Mouse (Mus musculus) kidney, embryonic 16.5 days (tissue): Measurements from ENCODE around the gene Fgf15. TPM values are rescaled to one million over a fixed set of nuclear protein-coding genes. Genes with fewer than 3 reads are reported as not detected.

Experiments used
- ATAC-seq: fragments of 200-750 bp; cut with Nextera tagmentation; 2 replicates; pipeline ENCODE4 v1.8.0; 2017; ENCODE audit warnings: moderate TSS enrichment; ENCODE audit not compliant: low FRiP score, low TSS enrichment
- H3K27ac ChIP-seq: fragments of 300-500 bp; sonication (generic); 2 replicates; pipeline ENCODE4 v1.5.1; 2014; ENCODE audit warnings: low read length
- H3K27me3 ChIP-seq: fragments of 300-500 bp; sonication (generic); 2 replicates; pipeline ENCODE4 v1.6.1; 2014; ENCODE audit warnings: low read length, control low read depth, mixed read lengths; ENCODE audit not compliant: insufficient read depth
- H3K36me3 ChIP-seq: fragments of 300-500 bp; sonication (generic); 2 replicates; pipeline ENCODE4 v1.6.1; 2014; ENCODE audit warnings: low read length, control low read depth, mixed read lengths; ENCODE audit not compliant: insufficient read depth
- H3K4me1 ChIP-seq: fragments of 300-500 bp; sonication (generic); 2 replicates; pipeline ENCODE4 v1.6.1; 2014; ENCODE audit warnings: low read length, control low read depth, mixed read lengths; ENCODE audit not compliant: insufficient read depth
- H3K4me2 ChIP-seq: fragments of 300-500 bp; sonication (generic); replicated peaks from 2 replicates; pipeline ENCODE4 v1.6.1; 2014; ENCODE audit warnings: low read depth, low read length
- H3K4me3 ChIP-seq: fragments of 300-500 bp; sonication (generic); 2 replicates; pipeline ENCODE4 v1.5.1; 2014; ENCODE audit warnings: mild to moderate bottlenecking, low read length
- H3K9ac ChIP-seq: fragments of 300-500 bp; sonication (generic); replicated peaks from 2 replicates; pipeline ENCODE4 v1.6.1; 2014; ENCODE audit warnings: low read length
- H3K9me3 ChIP-seq: fragments of 300-500 bp; sonication (generic); 2 replicates; pipeline ENCODE4 v1.6.1; 2016; ENCODE audit warnings: low read length, control low read depth
- WGBS: fragments of 180-500 bp; shearing (Covaris S2); extraction: QIAGEN DNeasy Blood & Tissue Kit; methylation state at CpG from one replicate; pipeline ENCODE4 v1.1.7; 2014; 5-methylcytosine and 5-hydroxymethylcytosine counted together
- polyA plus RNA-seq: library from polyadenylated mRNA; unstranded; fragments of >200 nt; fragmentation: Nextera tagmentation; extraction: Ambion mirVana; gene quantifications from 2 replicates; pipeline ENCODE4 v1.2.1, GENCODE M21; 2015

Fgf15 gene
- polyA plus RNA-seq, 1 experiment from 2014 or later: 3.1 TPM

DNA sequence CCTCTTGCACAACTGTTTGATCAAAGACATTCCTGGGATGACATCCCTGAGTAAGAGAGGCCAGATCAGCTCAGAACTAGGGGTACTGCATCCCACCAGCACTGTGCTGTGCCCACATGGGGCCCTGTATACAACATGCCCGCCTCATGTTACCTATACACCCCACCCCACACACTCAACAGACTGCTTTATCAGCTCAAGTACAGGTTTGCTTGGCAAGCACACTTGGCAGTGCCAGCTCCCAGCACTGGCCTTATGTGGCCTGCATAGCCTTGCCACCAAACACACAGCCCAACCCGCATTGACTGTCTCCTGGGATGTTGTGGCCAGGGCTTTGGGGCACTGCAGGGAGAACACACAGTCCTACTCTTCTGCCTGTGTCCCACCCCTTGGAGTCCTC is 31.3 kb downstream of the Fgf15 start:
- 85% methylated on average over 2 of the region's 2 CpGs for WGBS

DNA sequence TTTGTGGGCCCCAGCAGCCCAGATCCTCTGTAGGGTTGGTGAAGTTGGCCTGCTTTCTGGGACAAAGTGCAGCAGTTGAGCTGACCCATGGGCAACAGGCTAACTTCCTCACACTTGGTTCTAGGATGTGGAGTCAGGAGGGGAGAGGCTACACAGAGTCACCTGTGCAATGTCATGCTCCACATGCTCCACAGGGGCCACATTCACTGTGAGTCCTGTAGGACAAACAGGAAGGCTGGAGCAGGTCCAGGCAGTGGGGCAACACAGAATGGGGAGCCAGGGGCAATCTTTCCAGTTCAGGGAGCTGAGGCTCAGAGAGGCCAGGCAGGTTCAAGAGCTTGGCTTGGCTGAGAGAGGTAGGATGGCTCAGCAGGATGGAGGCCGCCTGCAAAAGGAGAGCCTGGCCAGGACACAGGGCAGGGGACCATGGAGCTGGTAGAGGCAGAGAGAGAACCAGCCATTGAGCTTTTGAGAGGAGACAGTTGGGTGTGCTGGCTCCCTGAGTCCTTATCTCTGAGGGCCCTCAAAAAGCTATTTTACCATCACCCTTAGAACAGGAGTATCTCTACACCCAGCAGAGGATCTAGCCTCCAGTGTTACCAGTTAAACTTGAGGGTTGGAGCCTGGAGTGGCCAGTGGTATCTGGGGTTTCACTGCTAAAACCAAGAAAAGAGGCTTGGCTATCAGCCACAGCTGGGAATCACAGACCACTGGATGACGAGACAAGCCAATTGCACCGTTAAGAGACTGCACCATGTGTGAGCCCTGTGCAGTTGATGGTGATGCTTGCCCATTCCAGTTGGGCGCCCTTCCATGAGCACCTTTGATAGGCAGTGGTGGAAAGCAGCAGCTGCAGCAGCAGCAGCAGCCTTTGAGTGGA is 31.9 kb downstream of the Fgf15 start:
- H3K4me2 ChIP-seq: no peak overlapping the region
- H3K36me3 ChIP-seq: peaks cover 27% of the 10 kb centered on the region
- 61% methylated on average over 4 of the region's 4 CpGs for WGBS
- no peak for ATAC-seq
- H3K4me1 ChIP-seq: no peaks in the 10 kb centered on the region
- H3K9ac ChIP-seq: no peak overlapping the region
- H3K4me3 ChIP-seq: no peak overlapping the region
- no peaks in the 10 kb centered on the region for H3K27me3 ChIP-seq
- no peak overlapping the region for H3K27ac ChIP-seq
- H3K9me3 ChIP-seq: no peaks in the 10 kb centered on the region

More for the DNA sequence above, 31.3 kb downstream of the Fgf15 start:
- Histone ChIP-seq H3K4me1 (no peaks in the 10 kb centered on the region), H3K9me3 (no peaks in the 10 kb centered on the region), H3K4me2 (no peak overlapping the region), H3K27me3 (no peaks in the 10 kb centered on the region), H3K9ac (no peak overlapping the region), H3K4me3 (no peak overlapping the region), H3K36me3 (peaks cover 20% of the 10 kb centered on the region; the same call in 1 of the 2 replicates), H3K27ac (no peak overlapping the region)
- ATAC-seq: no peak

DNA sequence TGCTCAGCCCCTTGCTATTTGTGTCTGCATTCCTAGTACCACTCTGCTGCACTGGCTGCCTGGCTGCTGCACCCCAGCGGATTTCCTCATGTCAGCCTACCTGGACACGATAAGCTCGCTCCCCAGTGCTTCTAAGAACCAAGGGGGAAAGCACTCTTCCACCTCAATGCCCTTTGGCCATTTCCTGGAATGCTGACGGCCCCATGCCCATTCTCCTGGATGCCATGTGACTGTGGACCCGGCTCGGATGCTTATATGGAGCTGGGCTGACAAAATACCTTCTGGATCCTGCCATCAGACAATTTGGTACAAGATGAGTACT is 32.5 kb downstream of the Fgf15 start:
- 51% methylated on average over 6 of the region's 6 CpGs for WGBS
- Histone ChIP-seq H3K9me3 (no peaks in the 10 kb centered on the region), H3K9ac (no peak overlapping the region), H3K4me2 (no peak overlapping the region), H3K27me3 (no peaks in the 10 kb centered on the region), H3K27ac (no peak overlapping the region), H3K4me1 (no peaks in the 10 kb centered on the region), H3K4me3 (no peak overlapping the region), H3K36me3 (peaks cover 32% of the 10 kb centered on the region)
- ATAC-seq: no peak

DNA sequence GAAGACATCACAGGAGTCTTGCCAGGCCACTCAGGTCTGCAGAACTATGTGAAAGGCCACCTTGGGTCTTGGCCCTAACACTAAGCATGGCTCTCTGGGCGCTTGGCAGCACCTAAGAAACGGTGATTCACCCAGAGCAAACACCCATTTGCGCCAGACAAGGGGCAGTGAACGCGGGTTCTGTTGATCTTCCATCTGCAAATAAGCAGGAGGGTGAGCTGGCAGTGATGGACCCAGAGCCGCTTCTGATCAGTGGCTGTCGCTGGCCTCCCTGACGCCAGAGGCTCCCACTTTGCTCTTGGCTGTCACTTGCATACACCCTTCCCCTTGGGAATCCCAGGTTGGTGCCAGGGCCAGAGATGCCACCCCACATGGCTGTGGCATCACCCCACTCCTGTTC is 33.2 kb downstream of the Fgf15 start:
- H3K27ac ChIP-seq: no peak overlapping the region
- H3K4me2 ChIP-seq: no peak overlapping the region
- no peaks in the 10 kb centered on the region for H3K9me3 ChIP-seq
- ATAC-seq: no peak
- no peaks in the 10 kb centered on the region for H3K4me1 ChIP-seq
- peaks cover 38% of the 10 kb centered on the region for H3K36me3 ChIP-seq
- H3K27me3 ChIP-seq: no peaks in the 10 kb centered on the region
- no peak overlapping the region for H3K4me3 ChIP-seq
- 79% methylated on average over 8 of the region's 8 CpGs for WGBS
- no peak overlapping the region for H3K9ac ChIP-seq

- Histone ChIP-seq H3K4me3 (no peak overlapping the region), H3K4me1 (no peaks in the 10 kb centered on the region; the same call in 1 of the 2 replicates), H3K4me2 (no peak overlapping the region), H3K27ac (no peak overlapping the region), H3K27me3 (no peaks in the 10 kb centered on the region), H3K9me3 (no peaks in the 10 kb centered on the region), H3K36me3 (peaks cover 43% of the 10 kb centered on the region), H3K9ac (no peak overlapping the region)
- WGBS: 69% methylated on average over 5 of the region's 5 CpGs
- no peak for ATAC-seq
These were observed 33.6 kb downstream of the Fgf15 start for GRCm38 (mm10) chr7:144929931-144930330.

DNA sequence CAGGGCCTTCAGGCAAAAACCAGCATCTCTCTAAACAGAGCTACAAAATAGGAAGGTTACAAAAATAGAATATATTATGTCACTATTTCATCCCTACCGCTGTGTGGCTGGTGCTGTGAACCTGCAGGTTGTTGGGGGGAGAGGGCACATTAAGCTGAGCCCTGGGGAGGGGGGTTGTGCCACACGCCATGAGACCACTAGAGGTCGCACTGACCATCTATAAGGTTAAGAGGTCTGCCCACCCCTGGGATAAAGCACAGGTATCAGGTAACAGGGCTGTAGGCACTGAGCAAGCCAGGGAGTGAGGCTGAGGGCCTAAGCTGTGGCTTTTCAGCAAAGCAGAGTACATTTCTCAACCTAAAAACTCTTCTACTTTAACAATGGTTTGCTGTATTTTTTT is 35.4 kb downstream of the Fgf15 start:
- peaks cover 61% of the 10 kb centered on the region for H3K36me3 ChIP-seq
- no peaks in the 10 kb centered on the region for H3K9me3 ChIP-seq
- H3K4me3 ChIP-seq: no peak overlapping the region
- peaks cover 16% of the 10 kb centered on the region for H3K4me1 ChIP-seq
- WGBS: 18% methylated on average over 3 of the region's 3 CpGs
- H3K27me3 ChIP-seq: no peaks in the 10 kb centered on the region
- no peak overlapping the region for H3K9ac ChIP-seq
- no peak overlapping the region for H3K4me2 ChIP-seq
- peak; percentile 53 for ATAC-seq
- H3K27ac ChIP-seq: no peak overlapping the region

GRCm38 (mm10) chr7:144932389-144932937 is 36.1 kb downstream of the Fgf15 start:
- ATAC-seq: no peak
- no peak overlapping the region for H3K4me3 ChIP-seq
- no peaks in the 10 kb centered on the region for H3K9me3 ChIP-seq
- peaks cover 68% of the 10 kb centered on the region for H3K36me3 ChIP-seq
- no peaks in the 10 kb centered on the region for H3K27me3 ChIP-seq
- 0 out of 2 replicates have a peak overlapping the region, but pooled peaks have one; percentile 16 for H3K27ac ChIP-seq
- H3K4me1 ChIP-seq: peaks cover 22% of the 10 kb centered on the region
- 69% methylated on average over 18 of the region's 18 CpGs for WGBS
- peak overlapping the region; percentile 14; the same call in 1 of the 2 replicates for H3K9ac ChIP-seq
- H3K4me2 ChIP-seq: no peak overlapping the region

GRCm38 (mm10) chr7:144933336-144933735 is 37.0 kb downstream of the Fgf15 start:
- H3K27ac ChIP-seq: no peak overlapping the region
- ATAC-seq: no peak

DNA sequence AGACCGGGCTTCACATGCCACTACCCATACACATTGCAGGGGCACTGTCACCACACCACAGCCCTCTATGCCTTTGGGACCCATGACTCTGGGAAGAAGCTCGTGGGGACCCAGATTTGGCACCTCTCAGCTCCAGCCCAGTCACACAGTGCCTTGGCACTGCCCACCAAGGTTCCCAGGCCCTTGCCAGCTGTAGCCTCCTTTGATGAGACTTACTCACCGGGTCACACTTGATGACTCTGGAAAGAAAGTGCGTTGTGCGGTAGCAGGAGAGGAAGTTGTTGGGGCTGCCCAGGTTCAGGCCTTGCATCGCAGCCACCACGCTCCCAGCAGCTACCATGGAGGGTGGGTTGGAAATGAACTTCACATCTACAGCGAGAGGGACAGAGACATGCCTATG is 37.5 kb downstream of the Fgf15 start:
- no peak overlapping the region for H3K27ac ChIP-seq
- H3K36me3 ChIP-seq: peaks cover 68% of the 10 kb centered on the region
- no peak overlapping the region for H3K4me3 ChIP-seq
- no peaks in the 10 kb centered on the region for H3K27me3 ChIP-seq
- no peak for ATAC-seq
- no peaks in the 10 kb centered on the region for H3K9me3 ChIP-seq
- no peak overlapping the region for H3K4me2 ChIP-seq
- peaks cover 22% of the 10 kb centered on the region for H3K4me1 ChIP-seq
- WGBS: 89% methylated on average over 8 of the region's 8 CpGs
- peak overlapping the region; percentile 35; the same call in 1 of the 2 replicates for H3K9ac ChIP-seq

More at GRCm38 (mm10) chr7:144933336-144933735, 37.0 kb downstream of the Fgf15 start:
- no peaks in the 10 kb centered on the region for H3K27me3 ChIP-seq
- H3K4me2 ChIP-seq: no peak overlapping the region
- H3K4me3 ChIP-seq: no peak overlapping the region
- WGBS: 80% methylated on average over 3 of the region's 3 CpGs
- H3K4me1 ChIP-seq: peaks cover 22% of the 10 kb centered on the region
- no peaks in the 10 kb centered on the region for H3K9me3 ChIP-seq
- H3K36me3 ChIP-seq: peaks cover 68% of the 10 kb centered on the region
- H3K9ac ChIP-seq: no peak overlapping the region

DNA sequence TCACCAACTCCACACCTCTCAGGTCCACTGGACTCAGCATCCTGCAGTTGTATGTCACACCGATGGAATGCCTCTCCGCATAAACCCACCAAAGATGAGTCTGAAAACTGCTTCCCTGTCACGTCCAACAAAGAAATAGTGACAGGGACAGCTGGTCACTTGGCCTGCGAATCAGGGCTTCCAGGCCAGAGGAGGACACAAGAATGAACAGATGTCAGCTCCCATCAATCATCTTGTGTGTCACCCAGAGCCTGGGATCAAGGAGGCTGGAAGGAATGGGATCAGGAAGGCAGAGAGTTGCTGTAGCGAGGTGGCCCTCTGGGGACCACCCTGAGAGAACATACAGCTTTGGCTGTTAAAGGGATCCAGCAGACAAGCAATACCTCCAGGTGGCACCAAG is 38.6 kb downstream of the Fgf15 start:
- Histone ChIP-seq H3K27ac (no peak overlapping the region), H3K27me3 (no peaks in the 10 kb centered on the region), H3K36me3 (peaks cover 59% of the 10 kb centered on the region), H3K4me3 (no peak overlapping the region), H3K4me2 (no peak overlapping the region), H3K9ac (no peak overlapping the region), H3K9me3 (no peaks in the 10 kb centered on the region), H3K4me1 (peaks cover 23% of the 10 kb centered on the region)
- no peak for ATAC-seq
- 62% methylated on average over 5 of the region's 5 CpGs for WGBS
